Mouse (Mus musculus): ENCODE results near the gene Glrx5. TPM values are rescaled to one million over a fixed set of nuclear protein-coding genes. Genes with fewer than 3 reads are reported as not detected.

The Glrx5 gene
- polyA plus RNA-seq, 1 experiment from 2014 or later = 312 TPM

DNA sequence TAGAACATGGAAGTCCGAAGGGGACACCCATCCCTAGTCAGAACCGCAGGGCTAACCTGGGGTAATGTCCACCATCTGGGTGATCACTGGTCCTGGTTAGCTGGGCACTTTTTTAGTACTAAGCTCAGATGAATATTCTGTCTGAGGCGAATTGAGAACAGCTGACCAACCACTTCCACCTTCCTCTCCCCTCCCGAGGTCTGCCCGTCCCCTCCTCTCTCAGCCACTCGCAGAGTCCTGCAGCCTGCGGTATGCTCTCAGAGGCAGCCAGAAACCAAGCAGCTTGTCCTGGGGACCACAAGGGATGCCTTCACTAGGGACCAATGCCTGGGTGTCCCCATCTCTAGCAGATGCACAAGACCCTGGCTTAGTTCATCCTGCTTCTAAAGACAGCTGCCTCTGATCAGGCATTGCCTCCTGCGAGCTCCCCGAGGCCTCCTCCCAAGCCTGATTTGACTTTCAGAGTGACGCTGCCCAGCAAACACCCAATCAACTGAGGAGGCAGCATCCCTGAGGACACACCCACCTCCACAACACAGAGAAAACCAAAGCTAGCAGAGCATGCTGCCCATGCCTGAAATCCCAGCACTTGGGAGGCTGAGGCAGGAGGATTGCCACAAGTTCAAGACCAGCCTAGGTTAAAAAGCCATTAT lies 34.7 kb upstream of the Glrx5 start:
- Histone ChIP-seq H3K27me3 (ENCODE audit: insufficient read depth, poor library complexity, severe bottlenecking) (peaks cover 68% of the 10 kb centered on the region), H3K9me3 (no peaks in the 10 kb centered on the region), H3K4me3 (no peak overlapping the region), H3K27ac (no peak overlapping the region), H3K36me3 (no peaks in the 10 kb centered on the region), H3K4me1 (peaks cover under 1% of the 10 kb centered on the region)
- WGBS = 75% methylated on average over 10 of the region's 10 CpGs
- no peak for DNase-seq (ENCODE audit: low spot score)

DNA sequence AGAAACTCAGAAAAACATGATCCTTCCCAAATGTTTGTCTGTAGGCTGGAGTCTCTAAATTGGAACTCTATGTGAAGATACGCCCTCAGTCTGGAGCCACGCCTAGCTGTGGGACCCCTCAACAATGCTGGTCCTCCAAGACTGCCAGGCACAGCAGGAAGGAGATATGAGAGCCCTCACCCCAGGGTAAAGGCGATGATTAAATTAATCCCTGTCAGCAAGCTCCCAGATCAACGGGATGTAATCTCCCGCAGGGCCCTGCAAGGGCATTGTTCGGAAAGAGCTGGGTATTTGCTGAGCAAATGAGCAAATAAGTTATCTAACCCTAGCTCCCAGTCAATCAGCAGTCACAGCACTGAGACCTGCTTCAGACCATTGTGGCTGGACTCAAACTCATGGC lies 33.9 kb upstream of the Glrx5 start:
- 52% methylated on average over 6 of the region's 6 CpGs for WGBS
- H3K4me3 ChIP-seq = no peak overlapping the region
- peaks cover 74% of the 10 kb centered on the region for H3K27me3 ChIP-seq (ENCODE audit: insufficient read depth, poor library complexity, severe bottlenecking)
- H3K4me1 ChIP-seq = peaks cover 3% of the 10 kb centered on the region
- no peak overlapping the region for H3K27ac ChIP-seq
- no peak for DNase-seq (ENCODE audit: low spot score)
- H3K36me3 ChIP-seq = no peaks in the 10 kb centered on the region
- H3K9me3 ChIP-seq = no peaks in the 10 kb centered on the region

DNA sequence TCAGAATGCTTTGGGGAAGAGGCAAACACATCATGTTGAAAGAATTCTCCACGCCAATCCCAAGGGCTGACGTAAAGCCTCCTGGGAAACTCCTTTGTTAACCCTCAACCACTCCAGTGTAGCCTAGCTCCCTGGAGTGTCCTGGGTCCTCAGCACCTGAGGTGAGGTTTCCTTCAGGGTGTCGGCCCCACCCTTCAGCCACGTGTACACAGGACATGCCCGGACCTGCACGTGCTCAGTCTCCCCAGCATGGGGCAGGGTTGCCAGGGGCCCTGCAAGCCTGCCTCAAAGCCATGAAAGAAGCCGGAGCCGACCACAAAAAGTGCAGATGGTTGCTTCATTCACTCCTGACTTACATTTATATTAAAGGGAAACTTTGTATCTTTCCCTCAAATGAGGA lies 33.3 kb upstream of the Glrx5 start:
- WGBS = 64% methylated on average over 8 of the region's 8 CpGs
- no peaks in the 10 kb centered on the region for H3K9me3 ChIP-seq
- H3K27ac ChIP-seq = no peak overlapping the region
- H3K27me3 ChIP-seq (ENCODE audit: insufficient read depth, poor library complexity, severe bottlenecking) = peaks cover 76% of the 10 kb centered on the region
- peaks cover 3% of the 10 kb centered on the region for H3K4me1 ChIP-seq
- no peak overlapping the region for H3K4me3 ChIP-seq
- no peaks in the 10 kb centered on the region for H3K36me3 ChIP-seq
- DNase-seq (ENCODE audit: low spot score) = no peak

DNA sequence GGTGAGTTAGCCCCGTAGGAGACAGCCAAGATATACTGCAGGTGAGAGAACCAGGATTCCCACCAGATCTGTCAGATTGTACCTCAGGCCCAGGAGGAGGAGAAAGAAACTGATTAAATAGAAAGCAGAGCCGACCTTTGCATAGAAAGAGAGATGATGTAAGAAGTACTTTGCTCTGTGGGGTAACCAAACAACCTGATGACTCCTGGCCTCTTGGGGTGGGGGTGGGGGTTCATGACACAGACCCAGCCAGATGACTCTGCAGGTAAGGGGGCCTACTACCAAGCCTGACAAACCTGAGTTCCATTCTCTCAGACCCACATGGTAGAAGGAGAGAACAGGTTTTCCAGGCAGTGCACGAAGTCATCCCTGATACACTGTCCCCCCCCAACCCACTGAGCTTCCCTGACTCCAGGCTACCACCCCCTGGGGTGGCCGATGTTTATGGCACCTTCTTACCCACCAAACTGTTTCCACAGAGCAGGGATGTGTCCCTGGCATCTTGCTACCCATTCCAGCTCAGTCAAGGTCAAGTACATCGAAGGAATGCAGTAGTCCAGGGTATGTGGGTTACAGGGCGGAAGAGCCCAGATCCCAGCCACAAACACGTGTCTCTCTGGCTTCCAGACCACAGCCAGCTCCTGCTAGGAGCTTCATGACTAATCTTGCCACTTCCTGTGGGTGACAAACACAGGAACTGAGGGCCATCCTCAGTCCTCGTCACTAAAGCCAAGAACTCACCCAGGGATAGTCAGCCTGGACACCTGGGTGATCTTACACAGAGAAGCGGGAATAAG lies 31.8 kb upstream of the Glrx5 start:
- Histone ChIP-seq H3K36me3 (no peaks in the 10 kb centered on the region), H3K4me1 (peaks cover 3% of the 10 kb centered on the region; the same call in 1 of the 2 replicates), H3K27ac (no peak overlapping the region), H3K9me3 (no peaks in the 10 kb centered on the region), H3K27me3 (ENCODE audit: insufficient read depth, poor library complexity, severe bottlenecking) (peaks cover 77% of the 10 kb centered on the region), H3K4me3 (no peak overlapping the region)
- 71% methylated on average over 9 of the region's 9 CpGs for WGBS
- no peak for DNase-seq (ENCODE audit: low spot score)

DNA sequence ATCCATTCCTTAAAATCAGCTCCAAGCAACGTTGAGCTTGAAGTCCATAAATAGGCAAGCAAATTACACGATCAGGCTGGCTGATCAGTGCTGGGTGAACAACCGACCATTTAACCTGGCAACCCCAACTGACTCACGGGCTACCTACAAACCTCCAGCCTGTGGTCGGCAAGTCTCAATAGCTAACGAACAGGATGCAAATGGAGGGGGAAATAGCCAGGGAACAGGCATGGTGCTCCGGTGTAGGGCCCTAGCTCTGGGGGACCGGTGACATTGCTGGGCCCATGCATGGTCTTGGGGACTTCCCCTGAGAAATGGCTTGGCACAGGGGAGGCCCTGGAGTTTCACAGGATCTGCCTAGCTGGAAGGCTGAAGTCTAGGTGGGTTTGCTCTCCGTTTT lies 31.2 kb upstream of the Glrx5 start:
- Histone ChIP-seq H3K9me3 (no peaks in the 10 kb centered on the region), H3K36me3 (no peaks in the 10 kb centered on the region), H3K4me1 (peaks cover 3% of the 10 kb centered on the region; the same call in 1 of the 2 replicates), H3K27ac (no peak overlapping the region), H3K4me3 (no peak overlapping the region), H3K27me3 (ENCODE audit: insufficient read depth, poor library complexity, severe bottlenecking) (peaks cover 83% of the 10 kb centered on the region)
- WGBS = 79% methylated on average over 9 of the region's 9 CpGs
- DNase-seq (ENCODE audit: low spot score) = no peak

DNA sequence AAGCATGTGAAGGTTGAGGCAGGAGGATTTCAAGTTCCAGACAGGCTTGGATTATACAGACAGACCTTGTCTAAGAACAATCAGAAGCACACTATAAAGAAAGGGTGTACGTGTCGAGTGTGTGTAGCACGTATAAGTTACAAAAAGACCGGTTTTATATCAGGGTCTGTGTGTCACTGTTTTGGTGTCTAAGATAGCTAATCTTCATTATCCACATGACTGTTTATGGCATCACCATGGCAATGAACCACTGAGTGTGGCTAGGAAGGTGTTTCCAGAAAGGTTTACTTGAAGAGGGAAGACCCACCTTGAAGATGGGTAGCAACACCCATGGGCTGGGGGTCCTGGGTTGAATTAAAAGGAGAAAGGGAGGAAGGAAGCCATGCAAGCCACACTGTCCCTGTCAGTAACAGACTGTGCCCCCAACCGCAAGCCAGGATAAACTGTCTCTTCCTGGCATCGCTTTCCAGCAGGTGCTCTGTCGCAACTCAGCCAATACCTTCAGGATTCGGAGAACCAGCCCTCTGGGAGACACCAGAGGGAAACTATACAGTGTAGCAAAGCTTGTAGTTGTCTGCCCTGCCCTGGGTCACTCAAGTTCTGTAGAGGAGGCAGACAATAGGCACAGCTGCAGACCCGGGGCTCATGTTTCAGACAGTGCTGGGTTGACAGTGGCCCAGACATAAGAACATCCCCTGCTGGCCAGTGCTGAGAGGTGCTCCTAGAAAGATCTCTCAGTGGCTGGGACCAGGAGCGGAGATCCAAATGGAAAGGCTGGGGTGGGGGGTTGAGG lies 30.0 kb upstream of the Glrx5 start:
- DNase-seq (ENCODE audit: low spot score) = no peak
- H3K27me3 ChIP-seq (ENCODE audit: insufficient read depth, poor library complexity, severe bottlenecking) = peaks cover 89% of the 10 kb centered on the region
- 68% methylated on average over 10 of the region's 10 CpGs for WGBS

DNA sequence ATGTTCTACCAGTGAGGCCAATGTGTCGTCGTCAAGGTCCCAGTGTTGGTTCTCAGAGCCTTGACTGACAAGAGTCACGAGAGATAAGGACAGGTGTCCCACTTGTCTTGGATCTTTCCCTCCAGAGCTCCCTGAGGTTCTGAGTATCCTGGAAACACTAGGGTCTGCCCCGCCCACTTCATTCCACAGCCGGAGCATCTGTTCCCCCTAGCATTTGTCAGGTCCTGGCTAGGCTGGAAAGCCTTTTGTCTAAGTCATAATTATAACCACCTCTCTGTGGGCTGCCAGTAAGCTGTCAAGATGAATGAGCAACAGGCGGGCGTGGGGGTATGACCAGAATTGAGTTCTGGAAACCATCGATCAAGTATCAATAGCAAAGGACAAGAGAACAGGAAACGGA lies 29.3 kb upstream of the Glrx5 start:
- WGBS = 51% methylated on average over 9 of the region's 9 CpGs
- H3K4me3 ChIP-seq = no peak overlapping the region
- peaks cover 91% of the 10 kb centered on the region for H3K27me3 ChIP-seq (ENCODE audit: insufficient read depth, poor library complexity, severe bottlenecking)
- H3K9me3 ChIP-seq = no peaks in the 10 kb centered on the region
- no peak for DNase-seq (ENCODE audit: low spot score)
- no peak overlapping the region for H3K27ac ChIP-seq
- H3K4me1 ChIP-seq = peaks cover 3% of the 10 kb centered on the region; the same call in 1 of the 2 replicates
- no peaks in the 10 kb centered on the region for H3K36me3 ChIP-seq

More for the DNA sequence above, 30.0 kb upstream of the Glrx5 start:
- no peaks in the 10 kb centered on the region for H3K9me3 ChIP-seq
- H3K4me3 ChIP-seq = no peak overlapping the region
- no peaks in the 10 kb centered on the region for H3K36me3 ChIP-seq
- H3K27ac ChIP-seq = no peak overlapping the region
- H3K4me1 ChIP-seq = peaks cover 3% of the 10 kb centered on the region; the same call in 1 of the 2 replicates

DNA sequence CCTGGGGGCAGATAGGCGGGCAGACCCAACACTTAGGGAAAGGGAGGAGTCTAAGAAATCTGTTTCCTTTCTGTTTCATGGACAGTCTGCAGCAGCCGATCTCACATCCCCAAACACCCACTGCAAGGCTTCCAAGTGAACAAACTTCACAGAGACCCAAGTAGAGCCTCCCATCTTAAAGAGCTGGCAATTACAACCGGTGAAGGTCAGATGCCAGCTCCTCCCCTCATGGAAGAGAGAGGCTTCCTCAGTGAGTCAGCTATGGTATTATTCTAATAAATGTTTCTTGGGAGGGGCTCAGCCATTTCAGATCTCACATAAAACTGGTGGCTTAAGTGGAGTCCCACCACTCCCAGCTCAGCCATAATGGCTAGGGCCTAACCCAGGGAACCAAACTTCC lies 28.8 kb upstream of the Glrx5 start:
- H3K27ac ChIP-seq = no peak overlapping the region
- 77% methylated on average over 3 of the region's 3 CpGs for WGBS
- DNase-seq (ENCODE audit: low spot score) = no peak
- H3K9me3 ChIP-seq = no peaks in the 10 kb centered on the region
- no peaks in the 10 kb centered on the region for H3K36me3 ChIP-seq
- H3K27me3 ChIP-seq (ENCODE audit: insufficient read depth, poor library complexity, severe bottlenecking) = peaks cover 93% of the 10 kb centered on the region
- H3K4me1 ChIP-seq = peaks cover 7% of the 10 kb centered on the region
- no peak overlapping the region for H3K4me3 ChIP-seq

DNA sequence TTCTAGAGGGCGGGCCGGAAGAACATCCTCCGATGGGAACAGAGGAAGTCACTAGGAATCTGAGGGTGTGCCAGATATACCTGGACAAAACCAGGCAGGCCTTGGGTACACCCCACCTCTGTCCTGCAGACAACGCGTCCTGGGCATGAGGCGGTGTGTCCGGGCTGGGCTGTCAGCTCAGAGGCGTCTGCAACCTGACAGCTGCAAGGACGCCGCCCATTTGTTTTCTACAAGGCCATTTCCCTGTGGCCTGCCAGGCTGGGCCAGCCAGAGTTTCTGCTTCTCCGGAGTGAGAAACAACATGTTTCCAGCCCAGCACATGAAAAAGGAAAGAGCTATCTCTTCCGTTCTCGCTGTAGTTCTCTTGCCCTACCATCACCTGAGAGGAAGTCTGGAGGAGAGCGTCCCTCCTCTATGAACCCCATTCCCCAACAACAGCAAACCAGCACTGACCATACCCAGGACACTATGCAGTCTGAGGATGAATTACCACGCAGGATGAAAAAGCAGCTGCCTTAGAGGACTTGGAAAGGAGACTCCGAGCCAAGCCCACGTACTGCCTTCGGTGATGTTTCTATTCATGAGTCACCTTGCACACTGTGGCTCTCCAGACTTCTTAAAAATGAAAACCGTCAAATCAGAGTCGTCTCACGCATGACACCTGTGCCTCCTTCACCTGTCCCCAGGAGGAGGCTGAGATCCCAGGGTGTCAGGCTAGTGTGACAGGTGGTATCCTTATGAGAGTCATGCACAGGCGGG lies 27.4 kb upstream of the Glrx5 start:
- H3K4me1 ChIP-seq = peaks cover 22% of the 10 kb centered on the region
- no peaks in the 10 kb centered on the region for H3K36me3 ChIP-seq
- WGBS = 74% methylated on average over 22 of the region's 22 CpGs
- H3K4me3 ChIP-seq = no peak overlapping the region
- no peaks in the 10 kb centered on the region for H3K9me3 ChIP-seq
- H3K27me3 ChIP-seq (ENCODE audit: insufficient read depth, poor library complexity, severe bottlenecking) = peaks cover 95% of the 10 kb centered on the region
- DNase-seq (ENCODE audit: low spot score) = no peak
- no peak overlapping the region for H3K27ac ChIP-seq

DNA sequence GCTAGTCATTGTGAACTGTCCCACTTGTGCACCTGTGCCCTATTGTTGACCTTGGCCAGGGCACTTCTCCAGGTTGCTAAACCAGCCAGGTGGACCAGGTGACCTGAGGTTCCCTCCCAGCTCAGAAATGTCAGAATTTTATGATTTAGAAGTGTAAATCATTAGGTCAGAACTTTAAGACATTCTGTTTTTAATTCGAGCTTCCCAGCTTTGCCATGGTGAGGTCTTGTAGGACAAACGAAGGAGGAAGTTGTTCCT lies 26.8 kb upstream of the Glrx5 start:
- Histone ChIP-seq H3K36me3 (no peaks in the 10 kb centered on the region), H3K27me3 (ENCODE audit: insufficient read depth, poor library complexity, severe bottlenecking) (peaks cover 96% of the 10 kb centered on the region), H3K4me1 (peaks cover 25% of the 10 kb centered on the region), H3K4me3 (no peak overlapping the region), H3K9me3 (no peaks in the 10 kb centered on the region), H3K27ac (no peak overlapping the region)
- DNase-seq (ENCODE audit: low spot score) = no peak
- WGBS = 74% methylated on average over 2 of the region's 2 CpGs

DNA sequence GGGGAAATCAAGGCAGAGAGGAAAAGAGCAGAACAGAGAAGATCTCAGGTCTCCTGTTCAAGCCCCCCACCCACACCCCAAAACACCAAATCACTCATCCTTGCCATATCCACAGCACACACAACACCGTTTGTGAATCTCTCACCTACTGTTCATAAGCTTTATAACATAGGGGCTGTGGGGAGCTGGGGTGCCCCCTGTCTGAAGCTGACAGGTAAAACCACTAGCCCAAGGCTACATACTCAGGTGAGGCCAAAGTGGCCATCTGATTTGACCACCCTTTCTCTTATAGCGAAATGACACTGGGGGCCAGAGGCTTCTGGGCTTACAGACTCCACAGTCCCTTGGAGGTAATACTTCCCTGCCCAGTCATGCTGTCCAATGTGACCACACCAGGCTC lies 24.3 kb upstream of the Glrx5 start:
- peaks cover 25% of the 10 kb centered on the region for H3K4me1 ChIP-seq
- DNase-seq (ENCODE audit: low spot score) = no peak
- 55% methylated on average over 2 of the region's 2 CpGs for WGBS
- H3K27me3 ChIP-seq (ENCODE audit: insufficient read depth, poor library complexity, severe bottlenecking) = peaks cover 93% of the 10 kb centered on the region
- no peaks in the 10 kb centered on the region for H3K9me3 ChIP-seq
- 0 out of 2 replicates have a peak overlapping the region, but pooled peaks have one; percentile 84 for H3K4me3 ChIP-seq
- peak overlapping the region; percentile 17; the same call in 1 of the 2 replicates for H3K27ac ChIP-seq
- no peaks in the 10 kb centered on the region for H3K36me3 ChIP-seq

DNA sequence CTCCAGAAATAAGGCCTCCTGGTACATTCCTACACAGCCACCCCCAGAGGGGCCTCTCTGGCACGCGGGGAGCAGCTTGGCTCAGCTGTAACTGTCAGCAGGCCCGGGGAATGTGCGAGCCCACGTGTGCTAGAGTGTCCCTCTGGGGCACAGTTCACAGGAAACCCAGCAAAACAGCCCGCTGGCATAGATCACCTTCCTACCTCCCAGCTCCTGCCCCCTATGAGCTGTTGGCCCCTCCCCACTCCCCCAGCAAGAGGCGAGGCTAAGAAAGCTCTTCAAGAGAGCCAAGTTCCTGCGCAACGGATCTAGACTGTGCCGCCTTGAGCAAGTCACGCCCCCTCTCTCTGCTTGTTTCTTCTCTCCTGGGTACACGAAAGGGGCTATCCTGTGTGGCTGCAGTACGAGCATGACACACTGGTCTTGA lies 23.7 kb upstream of the Glrx5 start:
- peak overlapping the region; percentile 84 for H3K4me3 ChIP-seq
- peak overlapping the region; percentile 17; the same call in 1 of the 2 replicates for H3K27ac ChIP-seq
- H3K4me1 ChIP-seq = peaks cover 28% of the 10 kb centered on the region
- WGBS = 3% methylated on average over 13 of the region's 13 CpGs
- H3K9me3 ChIP-seq = no peaks in the 10 kb centered on the region
- H3K36me3 ChIP-seq = no peaks in the 10 kb centered on the region
- DNase-seq (ENCODE audit: low spot score) = no peak
- H3K27me3 ChIP-seq (ENCODE audit: insufficient read depth, poor library complexity, severe bottlenecking) = peaks cover 90% of the 10 kb centered on the region

Measured in heart, embryonic 10.5 days (tissue).